In the genomic region with DNA sequence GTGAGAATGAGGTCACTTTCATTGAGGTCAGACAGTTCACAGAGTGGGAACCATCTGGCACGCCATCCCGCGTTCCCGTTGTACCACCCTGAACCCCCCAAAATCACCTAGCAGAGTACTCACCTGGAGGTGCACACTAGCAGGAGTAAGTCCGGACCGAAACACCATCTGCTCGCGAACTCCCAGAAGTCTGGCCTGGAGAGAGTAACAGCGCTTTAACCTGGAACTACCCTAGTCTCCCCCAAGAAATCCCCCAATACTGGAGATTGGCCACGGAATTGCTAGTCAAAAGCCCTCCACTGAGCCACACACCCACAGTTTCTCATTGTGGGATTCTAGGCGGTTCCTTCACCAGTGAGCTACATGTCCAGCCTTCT, we compare ENCODE assay signal across 9 mouse cellular contexts. TPM values are rescaled to one million over a fixed set of nuclear protein-coding genes. Genes with fewer than 3 reads are reported as not detected.
A peak's percentile ranks its signal among the peaks of the same experiment; 100 is the strongest.
DNase-seq lines count a peak whose midpoint lies in the region; ATAC-seq and TF ChIP-seq lines count a peak whose summit lies in the region.
"Had no signal": no experiment of that assay in that cellular context is flagged by ENCODE, and none has a peak within 500 bp of the region (broad histone marks: within the 10 kb centered on the region; RNA-seq: fewer than 3 reads in every experiment).

No protein-coding gene starts in this region.

- no peak for TF ChIP-seq EP300 in ES-Bruce4 (IDR thresholded peaks at IDR 0.05; ENCODE audit: insufficient read depth, low read depth, low read length)

- peak overlapping the region; percentile 84 for H3K4me2 ChIP-seq in hindbrain, embryonic 12.5 days (replicated peaks)

- no peak for ATAC-seq in hindbrain, embryonic 12.5 days (ENCODE audit: low FRiP score)

- H3K27ac ChIP-seq in heart, embryonic 10.5 days = peak overlapping the region; percentile 89
- H3K27ac ChIP-seq in ES-Bruce4 (ENCODE audit: insufficient read depth, low read length) = no peak overlapping the region
- 0 out of 2 replicates have a peak overlapping the region, but pooled peaks have one; percentile 13 for H3K27ac ChIP-seq in hindbrain, embryonic 12.5 days
- H3K27ac ChIP-seq in midbrain, embryonic 10.5 days (replicated peaks) = peak overlapping the region; percentile 87

- H3K36me3 ChIP-seq in heart, embryonic 10.5 days = no peaks in the 10 kb centered on the region
- H3K36me3 ChIP-seq in ES-Bruce4 (ENCODE audit: control insufficient read depth, insufficient read depth, low read length, poor library complexity, severe bottlenecking) = no peaks in the 10 kb centered on the region
- 0 out of 2 replicates have a peak, but pooled peaks cover 2% of the 10 kb centered on the region for H3K36me3 ChIP-seq in hindbrain, embryonic 12.5 days
- H3K36me3 ChIP-seq in midbrain, embryonic 10.5 days = no peaks in the 10 kb centered on the region

- H3K27me3 ChIP-seq in heart, embryonic 10.5 days (ENCODE audit: insufficient read depth, poor library complexity, severe bottlenecking) = peaks cover 26% of the 10 kb centered on the region
- H3K27me3 ChIP-seq in ES-Bruce4 (ENCODE audit: control insufficient read depth, insufficient read depth, low read length, poor library complexity, severe bottlenecking) = no peaks in the 10 kb centered on the region
- H3K27me3 ChIP-seq in hindbrain, embryonic 12.5 days = peaks cover 29% of the 10 kb centered on the region
- peaks cover 74% of the 10 kb centered on the region for H3K27me3 ChIP-seq in midbrain, embryonic 10.5 days (ENCODE audit: low read depth, poor library complexity, severe bottlenecking)

- H3K9me3 ChIP-seq in heart, embryonic 10.5 days = no peaks in the 10 kb centered on the region
- H3K9me3 ChIP-seq in ES-Bruce4 (replicated peaks; ENCODE audit: control insufficient read depth, insufficient read depth, low read length, poor library complexity, severe bottlenecking) = no peaks in the 10 kb centered on the region
- no peaks in the 10 kb centered on the region for H3K9me3 ChIP-seq in hindbrain, embryonic 12.5 days (replicated peaks)
- H3K9me3 ChIP-seq in midbrain, embryonic 10.5 days (replicated peaks) = no peaks in the 10 kb centered on the region

- intact Hi-C loops in heart, postnatal 25 days (cut with DNase I) = loop anchor here (2.0 kb wide), 1 partner anchor 35 kb away; no protein-coding TSS in a partner anchor

- no peak for TF ChIP-seq CTCF in ES-Bruce4 (IDR thresholded peaks at IDR 0.05; ENCODE audit: low read depth, low read length)

- peak overlapping the region; percentile 21 for H3K9ac ChIP-seq in ES-Bruce4 (ENCODE audit: low read depth, poor library complexity, severe bottlenecking)
- H3K9ac ChIP-seq in hindbrain, embryonic 12.5 days = peak overlapping the region; percentile 77

- peak overlapping the region; percentile 64 for H3K4me3 ChIP-seq in heart, embryonic 10.5 days
- H3K4me3 ChIP-seq in ES-Bruce4 (ENCODE audit: low read depth, low read length) = peak overlapping the region; percentile 59
- H3K4me3 ChIP-seq in hindbrain, embryonic 12.5 days = peak overlapping the region; percentile 45
- peak overlapping the region; percentile 65 for H3K4me3 ChIP-seq in midbrain, embryonic 10.5 days

- WGBS in heart, embryonic 10.5 days = 4% methylated on average over 11 of the region's 11 CpGs
- 4% methylated on average over 11 of the region's 11 CpGs for WGBS in hindbrain, embryonic 12.5 days
- 2% methylated on average over 11 of the region's 11 CpGs for WGBS in midbrain, embryonic 10.5 days

- peaks cover 72% of the 10 kb centered on the region for H3K4me1 ChIP-seq in heart, embryonic 10.5 days
- peaks cover 8% of the 10 kb centered on the region for H3K4me1 ChIP-seq in ES-Bruce4 (ENCODE audit: control insufficient read depth, insufficient read depth, low read length)
- peaks cover 38% of the 10 kb centered on the region for H3K4me1 ChIP-seq in hindbrain, embryonic 12.5 days
- H3K4me1 ChIP-seq in midbrain, embryonic 10.5 days = peaks cover 55% of the 10 kb centered on the region

- TF ChIP-seq POLR2A in ES-Bruce4 (IDR thresholded peaks at IDR 0.05; ENCODE audit: insufficient read depth, low read length) = no peak

- DNase-seq in heart, embryonic 10.5 days (ENCODE audit: low spot score) = no peak
- no peak for DNase-seq in heart, postnatal 25 days (ENCODE audit: low spot score)
- DNase-seq in midbrain, embryonic 10.5 days (ENCODE audit: low spot score) = no peak
- DNase-seq in adrenal gland, postnatal 4 days (ENCODE audit: low spot score in 2 of 2) = no peak
- no peak for DNase-seq in layer of hippocampus, adult 8-10 months (ENCODE audit: low spot score in 2 of 2)
- DNase-seq in MN1 (ENCODE audit: low spot score) = no peak

RNA-seq across cellular contexts. Expression of gene Hrc, which starts 5.0 kb away (rescaled TPM):
- 17.9 and 31.4 TPM in 2 replicates for polyA plus RNA-seq in heart, embryonic 10.5 days (2016; fragmentation: Nextera tagmentation; extraction: Ambion mirVana)
- total RNA-seq in heart, postnatal 25 days (2021) = 100 to 1,000 TPM; 773 to 825 TPM
- polyA plus RNA-seq in ES-Bruce4 (2011; ENCODE audit: insufficient read depth, insufficient read length, low read depth, missing spikeins) = 5.2 and 6.9 TPM in 2 replicates
- 0.65 and 0.68 TPM in 2 replicates for polyA plus RNA-seq in hindbrain, embryonic 12.5 days (2016; fragmentation: Nextera tagmentation; extraction: Ambion mirVana)
- polyA plus RNA-seq in midbrain, embryonic 10.5 days (2016; fragmentation: Nextera tagmentation; extraction: Ambion mirVana) = 0.12 and 0.29 TPM in 2 replicates
- 10 to 100 TPM in 1 of 2 experiments, 1 to 10 TPM in 1; 6.7 to 13.0 TPM for total RNA-seq in adrenal gland, postnatal 4 days (2021)
- under 1 TPM in 2 of 4 experiments, not detected in 2; 0.21 to 0.39 TPM for total RNA-seq in layer of hippocampus, adult 8-10 months (2022)
- total RNA-seq: monocyte, adult 5-6 weeks had no signal

RNA-seq across cellular contexts. Expression of gene Trpm4, which starts 6.5 kb away (rescaled TPM):
- 13.5 and 15.2 TPM in 2 replicates for polyA plus RNA-seq in heart, embryonic 10.5 days (2016; fragmentation: Nextera tagmentation; extraction: Ambion mirVana)
- 10 to 100 TPM; 23.5 to 25.0 TPM for total RNA-seq in heart, postnatal 25 days (2021)
- polyA plus RNA-seq in ES-Bruce4 (2011; ENCODE audit: insufficient read depth, insufficient read length, low read depth, missing spikeins) = 18.9 and 19.8 TPM in 2 replicates
- 11.5 and 14.7 TPM in 2 replicates for polyA plus RNA-seq in hindbrain, embryonic 12.5 days (2016; fragmentation: Nextera tagmentation; extraction: Ambion mirVana)
- polyA plus RNA-seq in midbrain, embryonic 10.5 days (2016; fragmentation: Nextera tagmentation; extraction: Ambion mirVana) = 7.0 and 9.6 TPM in 2 replicates
- total RNA-seq in adrenal gland, postnatal 4 days (2021) = 10 to 100 TPM; 17.0 to 18.1 TPM
- total RNA-seq in layer of hippocampus, adult 8-10 months (2022) = 10 to 100 TPM; 16.0 to 25.6 (median 19.4) TPM

RNA-seq across cellular contexts. Expression of gene Ppfia3, which starts 26.8 kb away (rescaled TPM):
- 2.4 and 2.9 TPM in 2 replicates for polyA plus RNA-seq in heart, embryonic 10.5 days (2016; fragmentation: Nextera tagmentation; extraction: Ambion mirVana)
- under 1 TPM; 0.18 to 0.25 TPM for total RNA-seq in heart, postnatal 25 days (2021)
- 7.2 and 9.3 TPM in 2 replicates for polyA plus RNA-seq in ES-Bruce4 (2011; ENCODE audit: insufficient read depth, insufficient read length, low read depth, missing spikeins)
- 15.6 and 16.2 TPM in 2 replicates for polyA plus RNA-seq in hindbrain, embryonic 12.5 days (2016; fragmentation: Nextera tagmentation; extraction: Ambion mirVana)
- polyA plus RNA-seq in midbrain, embryonic 10.5 days (2016; fragmentation: Nextera tagmentation; extraction: Ambion mirVana) = 6.4 and 7.4 TPM in 2 replicates
- total RNA-seq in adrenal gland, postnatal 4 days (2021) = 1 to 10 TPM; 4.7 to 6.9 TPM
- total RNA-seq in layer of hippocampus, adult 8-10 months (2022) = 100 to 1,000 TPM; 123 to 143 (median 133) TPM

RNA-seq across cellular contexts. Expression of gene Lin7b, which starts 30.3 kb away (rescaled TPM):
- polyA plus RNA-seq in heart, embryonic 10.5 days (2016; fragmentation: Nextera tagmentation; extraction: Ambion mirVana) = 0.59 and 1.4 TPM in 2 replicates
- 1 to 10 TPM; 1.8 to 2.0 TPM for total RNA-seq in heart, postnatal 25 days (2021)
- polyA plus RNA-seq in ES-Bruce4 (2011; ENCODE audit: insufficient read depth, insufficient read length, low read depth, missing spikeins) = 0.88 TPM in 1 of 2 replicates, not detected in the other
- polyA plus RNA-seq in hindbrain, embryonic 12.5 days (2016; fragmentation: Nextera tagmentation; extraction: Ambion mirVana) = 2.9 and 3.8 TPM in 2 replicates
- polyA plus RNA-seq in midbrain, embryonic 10.5 days (2016; fragmentation: Nextera tagmentation; extraction: Ambion mirVana) = 1.0 and 1.4 TPM in 2 replicates
- total RNA-seq in adrenal gland, postnatal 4 days (2021) = 1 to 10 TPM; 4.8 to 4.9 TPM
- total RNA-seq in layer of hippocampus, adult 8-10 months (2022) = 100 to 1,000 TPM; 131 to 156 (median 140) TPM
- total RNA-seq: monocyte, adult 5-6 weeks had no signal

RNA-seq across cellular contexts. Expression of gene Snrnp70, which starts 55.5 kb away (rescaled TPM):
- 173 and 241 TPM in 2 replicates for polyA plus RNA-seq in heart, embryonic 10.5 days (2016; fragmentation: Nextera tagmentation; extraction: Ambion mirVana)
- 100 to 1,000 TPM; 110 to 111 TPM for total RNA-seq in heart, postnatal 25 days (2021)
- polyA plus RNA-seq in ES-Bruce4 (2011; ENCODE audit: insufficient read depth, insufficient read length, low read depth, missing spikeins) = 686 and 799 TPM in 2 replicates
- polyA plus RNA-seq in hindbrain, embryonic 12.5 days (2016; fragmentation: Nextera tagmentation; extraction: Ambion mirVana) = 285 and 300 TPM in 2 replicates
- polyA plus RNA-seq in midbrain, embryonic 10.5 days (2016; fragmentation: Nextera tagmentation; extraction: Ambion mirVana) = 254 and 268 TPM in 2 replicates
- total RNA-seq in adrenal gland, postnatal 4 days (2021) = 100 to 1,000 TPM; 499 to 509 TPM
- total RNA-seq in layer of hippocampus, adult 8-10 months (2022) = 100 to 1,000 TPM; 387 to 503 (median 439) TPM
